Mouse (Mus musculus) liver, embryonic 11.5 days (tissue): ENCODE data around the gene Csf2rb2. TPM values are rescaled to one million over a fixed set of nuclear protein-coding genes. Genes with fewer than 3 reads are reported as not detected.

Source experiments
- ATAC-seq: fragments of 200-750 bp; cut with Nextera tagmentation; replicated peaks from 2 replicates; pipeline ENCODE4 v1.8.0; 2017; ENCODE audit warnings: moderate number of reproducible peaks, mild to moderate bottlenecking, moderate TSS enrichment, moderate library complexity; ENCODE audit not compliant: low FRiP score
- DNase-seq: peaks from one replicate; pipeline ENCODE4 v3.0.0-alpha.2; 2017; ENCODE audit warnings: low spot score
- H3K27ac ChIP-seq: fragments of 300-500 bp; sonication (generic); 2 replicates; pipeline ENCODE4 v1.5.1; 2014; ENCODE audit warnings: mild to moderate bottlenecking, low read depth, low read length, control low read depth
- H3K27me3 ChIP-seq: fragments of 300-500 bp; sonication (generic); replicated peaks from 2 replicates; pipeline ENCODE4 v1.6.1; 2014; ENCODE audit warnings: low read length, mixed read lengths; ENCODE audit not compliant: control insufficient read depth, insufficient read depth
- H3K36me3 ChIP-seq: fragments of 300-500 bp; sonication (generic); 2 replicates; pipeline ENCODE4 v1.6.1; 2014; ENCODE audit warnings: mild to moderate bottlenecking, low read length, moderate library complexity, mixed read lengths; ENCODE audit not compliant: control insufficient read depth, insufficient read depth
- H3K4me1 ChIP-seq: fragments of 300-500 bp; sonication (generic); replicated peaks from 2 replicates; pipeline ENCODE4 v1.6.1; 2014; ENCODE audit warnings: low read length, mixed read lengths; ENCODE audit not compliant: control insufficient read depth, insufficient read depth
- H3K4me2 ChIP-seq: fragments of 300-500 bp; sonication (generic); 2 replicates; pipeline ENCODE4 v1.6.1; 2014; ENCODE audit warnings: mild to moderate bottlenecking, control low read depth, moderate library complexity
- H3K4me3 ChIP-seq: fragments of 300-500 bp; sonication (generic); 2 replicates; pipeline ENCODE4 v1.5.1; 2014; ENCODE audit warnings: low read depth, low read length, control low read depth
- H3K9ac ChIP-seq: fragments of 300-500 bp; sonication (generic); 2 replicates; pipeline ENCODE4 v1.6.1; 2014; ENCODE audit warnings: low read depth, low read length, control low read depth
- H3K9me3 ChIP-seq: fragments of 300-500 bp; sonication (generic); 2 replicates; pipeline ENCODE4 v1.6.1; 2016; ENCODE audit warnings: low read length, inconsistent platforms, mixed read lengths; ENCODE audit not compliant: control insufficient read depth
- WGBS: fragments of 180-500 bp; shearing (Covaris S2); extraction: QIAGEN DNeasy Blood & Tissue Kit; methylation state at CpG from one replicate; pipeline ENCODE4 v1.1.7; 2014; 5-methylcytosine and 5-hydroxymethylcytosine counted together
- microRNA-seq: library from miRNA; unstranded; fragments of <30 nt; microRNA quantifications from one replicate; pipeline ENCODE4, GENCODE M21; 2017; ENCODE audit warnings: borderline number of aligned reads
- polyA plus RNA-seq: library from polyadenylated mRNA; unstranded; fragments of >200 nt; fragmentation: Nextera tagmentation; extraction: Ambion mirVana; gene quantifications from 2 replicates; pipeline ENCODE4 v1.2.1, GENCODE M21; 2014

Csf2rb2 gene
- polyA plus RNA-seq, 1 experiment from 2014 or later, result 1.5 TPM

DNA sequence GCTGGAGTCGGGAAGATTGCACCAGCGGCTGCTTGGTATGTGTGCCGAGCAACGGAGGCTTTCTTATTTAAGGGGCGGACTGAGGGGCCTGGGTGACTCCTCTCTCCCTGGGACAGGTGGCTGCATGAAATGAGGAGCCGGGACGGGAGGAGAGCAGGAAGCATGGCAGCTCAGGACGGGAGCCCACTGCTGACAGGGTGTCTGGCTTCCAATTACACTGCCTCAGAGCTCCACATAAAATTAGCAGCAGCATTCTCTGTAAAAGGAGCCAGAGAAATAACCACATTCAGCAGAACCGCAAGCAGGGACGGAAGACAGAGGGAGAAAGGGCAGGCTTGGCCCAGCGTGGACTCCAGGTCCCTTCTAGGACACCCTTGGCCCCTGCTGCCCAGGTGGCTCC lies 64.2 kb downstream of the Csf2rb2 start:
- Histone ChIP-seq H3K4me2 (no peak overlapping the region), H3K4me1 (no peaks in the 10 kb centered on the region), H3K9me3 (no peaks in the 10 kb centered on the region), H3K27me3 (no peaks in the 10 kb centered on the region; the same call in 1 of the 2 replicates), H3K9ac (no peak overlapping the region), H3K36me3 (no peaks in the 10 kb centered on the region), H3K27ac (no peak overlapping the region), H3K4me3 (no peak overlapping the region)
- 61% methylated on average over 11 of the region's 11 CpGs for WGBS
- ATAC-seq (no peak), DNase-seq (no peak)

GRCm38 (mm10) chr15:78239956-78240617 lies 65.4 kb downstream of the Csf2rb2 start:
- no peak overlapping the region for H3K4me2 ChIP-seq
- no peak for DNase-seq
- no peaks in the 10 kb centered on the region for H3K9me3 ChIP-seq
- H3K27me3 ChIP-seq, result no peaks in the 10 kb centered on the region; the same call in 1 of the 2 replicates
- 65% methylated on average over 14 of the region's 14 CpGs for WGBS
- H3K4me1 ChIP-seq, result no peaks in the 10 kb centered on the region
- H3K36me3 ChIP-seq, result no peaks in the 10 kb centered on the region
- no peak for ATAC-seq
- H3K9ac ChIP-seq, result no peak overlapping the region
- H3K27ac ChIP-seq, result no peak overlapping the region
- H3K4me3 ChIP-seq, result no peak overlapping the region

DNA sequence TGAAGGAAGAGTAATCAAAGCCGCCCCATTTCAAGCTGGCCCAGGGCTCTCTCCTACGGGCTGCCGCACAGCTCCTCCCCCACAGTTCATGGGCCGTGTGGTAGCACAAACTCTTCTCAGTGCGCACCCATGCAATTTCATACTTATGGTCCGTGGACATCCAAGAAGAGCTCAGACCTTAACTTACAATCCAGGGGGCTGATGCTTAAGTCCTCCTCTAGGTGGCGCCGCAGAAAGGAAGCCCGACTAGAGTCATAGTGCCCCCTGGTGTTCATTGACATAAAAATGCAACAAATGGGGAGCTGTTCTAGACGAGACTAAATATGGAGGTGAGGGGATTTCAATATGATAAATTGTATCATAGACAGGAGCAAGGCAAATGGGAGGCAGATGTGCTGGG lies 66.1 kb downstream of the Csf2rb2 start:
- no peaks in the 10 kb centered on the region for H3K9me3 ChIP-seq
- no peak overlapping the region for H3K4me3 ChIP-seq
- no peaks in the 10 kb centered on the region; the same call in 1 of the 2 replicates for H3K4me1 ChIP-seq
- no peak for DNase-seq
- H3K4me2 ChIP-seq, result no peak overlapping the region
- H3K27ac ChIP-seq, result no peak overlapping the region
- no peaks in the 10 kb centered on the region; the same call in 1 of the 2 replicates for H3K27me3 ChIP-seq
- no peaks in the 10 kb centered on the region for H3K36me3 ChIP-seq
- ATAC-seq, result no peak
- H3K9ac ChIP-seq, result no peak overlapping the region
- 24% methylated on average over 10 of the region's 10 CpGs for WGBS

- Histone ChIP-seq H3K4me2 (no peak overlapping the region), H3K27me3 (no peaks in the 10 kb centered on the region), H3K27ac (no peak overlapping the region), H3K4me1 (no peaks in the 10 kb centered on the region; the same call in 1 of the 2 replicates), H3K9me3 (no peaks in the 10 kb centered on the region), H3K4me3 (no peak overlapping the region), H3K36me3 (no peaks in the 10 kb centered on the region), H3K9ac (no peak overlapping the region)
- 65% methylated on average over 5 of the region's 5 CpGs for WGBS
- no peak for DNase-seq
- ATAC-seq, result 0 out of 2 replicates have a peak, but pooled peaks have one; percentile 31
Observed at GRCm38 (mm10) chr15:78234823-78235509, 70.6 kb downstream of the Csf2rb2 start.

Small RNA genes within 50 kb of the gene (microRNA-seq; reads per million reads assigned to microRNA genes)
- gene Mir7676-1, result not detected
- gene Mir7676-2, result not detected

Other genes with a start within 250 kb of the Csf2rb2 start
- 0.05 TPM in 1 of 2 replicates, not detected in the other for gene Cacng2, start 185.7 kb downstream of the Csf2rb2 start, polyA plus RNA-seq
- 57.8 and 60.5 TPM in 2 replicates for gene Ift27, start 131.6 kb downstream of the Csf2rb2 start, polyA plus RNA-seq
- not detected in 2 replicates for gene Pvalb, start 99.3 kb downstream of the Csf2rb2 start, polyA plus RNA-seq
- gene Ncf4, start 60.9 kb downstream of the Csf2rb2 start, polyA plus RNA-seq, result 18.8 and 19.8 TPM in 2 replicates
- 7.7 and 9.5 TPM in 2 replicates for gene Csf2rb, start 20.0 kb upstream of the Csf2rb2 start, polyA plus RNA-seq
- gene Tex33, start 90.2 kb upstream of the Csf2rb2 start, polyA plus RNA-seq, result not detected in 2 replicates
- gene Tst, start 100.2 kb upstream of the Csf2rb2 start, polyA plus RNA-seq, result 95.3 and 98.9 TPM in 2 replicates
- 5.1 TPM in 2 replicates for gene Mpst, start 100.7 kb upstream of the Csf2rb2 start, polyA plus RNA-seq
- gene Kctd17, start 122.8 kb upstream of the Csf2rb2 start, polyA plus RNA-seq, result 17.1 and 19.2 TPM in 2 replicates
- gene Tmprss6, start 162.9 kb upstream of the Csf2rb2 start, polyA plus RNA-seq, result 7.0 and 7.9 TPM in 2 replicates
- gene Il2rb, start 189.6 kb upstream of the Csf2rb2 start, polyA plus RNA-seq, result 0.07 and 0.31 TPM in 2 replicates
- gene C1qtnf6, start 225.7 kb upstream of the Csf2rb2 start, polyA plus RNA-seq, result 11.4 and 14.0 TPM in 2 replicates
- gene Sstr3, start 239.0 kb upstream of the Csf2rb2 start, polyA plus RNA-seq, result not detected in 2 replicates